Mouse (Mus musculus) telencephalon, adult 2 months (tissue): ENCODE measurements around the gene Trim24.
A peak's percentile ranks its signal among the peaks of the same experiment; 100 is the strongest.

Experiments used
- DNase-seq: peaks from one replicate; pipeline ENCODE4 v3.0.0-alpha.2; 2011; ENCODE audit warnings: low read depth, low spot score

Gene Trim24

GRCm38 (mm10) chr6:37863961-37864730 is 6.5 kb upstream of the Trim24 start:
- no peak for DNase-seq

- no peak for DNase-seq
These were observed 683 bp downstream of the Trim24 start for GRCm38 (mm10) chr6:37871137-37871851.

GRCm38 (mm10) chr6:37872861-37873260 is 2.2 kb downstream of the Trim24 start:
- DNase-seq = no peak

GRCm38 (mm10) chr6:37873731-37874130 is 3.1 kb downstream of the Trim24 start:
- DNase-seq = no peak

- no peak for DNase-seq
These were observed 7.6 kb downstream of the Trim24 start for GRCm38 (mm10) chr6:37878206-37878605.

GRCm38 (mm10) chr6:37880586-37880985 is 10.0 kb downstream of the Trim24 start:
- DNase-seq = no peak

GRCm38 (mm10) chr6:37893586-37893985 is 23.0 kb downstream of the Trim24 start:
- DNase-seq = no peak

GRCm38 (mm10) chr6:37895646-37896435 is 25.2 kb downstream of the Trim24 start:
- peak; percentile 55 for DNase-seq

GRCm38 (mm10) chr6:37900221-37900620 is 29.6 kb downstream of the Trim24 start:
- DNase-seq = no peak

- DNase-seq = no peak
These were observed 31.2 kb downstream of the Trim24 start for GRCm38 (mm10) chr6:37901791-37902190.

- no peak for DNase-seq
These were observed 33.2 kb downstream of the Trim24 start for GRCm38 (mm10) chr6:37903810-37904209.

GRCm38 (mm10) chr6:37913525-37913924 is 42.9 kb downstream of the Trim24 start:
- no peak for DNase-seq

- DNase-seq = no peak
These were observed 54.5 kb downstream of the Trim24 start for GRCm38 (mm10) chr6:37925104-37925503.

- no peak for DNase-seq
These were observed 56.1 kb downstream of the Trim24 start for GRCm38 (mm10) chr6:37926751-37927150.

GRCm38 (mm10) chr6:37936498-37936897 is 65.9 kb downstream of the Trim24 start:
- no peak for DNase-seq

GRCm38 (mm10) chr6:37951306-37951705 is 80.7 kb downstream of the Trim24 start:
- DNase-seq = no peak

GRCm38 (mm10) chr6:37967386-37967785 is 96.8 kb downstream of the Trim24 start:
- DNase-seq = no peak

GRCm38 (mm10) chr6:38007459-38007858 is 136.8 kb downstream of the Trim24 start:
- DNase-seq = peak; percentile 47

- DNase-seq = no peak
These were observed 142.2 kb downstream of the Trim24 start for GRCm38 (mm10) chr6:38012829-38013228.
